Mouse (Mus musculus) neural tube, embryonic 15.5 days (tissue): ENCODE measurements around the gene Pdzd2. TPM values are rescaled to one million over a fixed set of nuclear protein-coding genes. Genes with fewer than 3 reads are reported as not detected.

ENCODE experiments used
- ATAC-seq: fragments of 200-750 bp; cut with Nextera tagmentation; 2 replicates; pipeline ENCODE4 v1.8.0; 2017; ENCODE audit warnings: mild to moderate bottlenecking, moderate TSS enrichment, moderate library complexity; ENCODE audit not compliant: low FRiP score
- H3K27ac ChIP-seq: fragments of 300-500 bp; sonication (generic); replicated peaks from 2 replicates; pipeline ENCODE4 v1.5.1; 2015; ENCODE audit warnings: mild to moderate bottlenecking, inconsistent platforms
- H3K27me3 ChIP-seq: fragments of 300-500 bp; sonication (generic); replicated peaks from 2 replicates; pipeline ENCODE4 v1.6.1; 2015; ENCODE audit warnings: inconsistent platforms
- H3K36me3 ChIP-seq: fragments of 300-500 bp; sonication (generic); 2 replicates; pipeline ENCODE4 v1.6.1; 2015; ENCODE audit warnings: inconsistent platforms
- H3K4me1 ChIP-seq: fragments of 300-500 bp; sonication (generic); 2 replicates; pipeline ENCODE4 v1.6.1; 2015; ENCODE audit warnings: inconsistent platforms
- H3K4me2 ChIP-seq: fragments of 300-500 bp; sonication (generic); 2 replicates; pipeline ENCODE4 v1.6.1; 2015; ENCODE audit warnings: inconsistent platforms, mild to moderate bottlenecking, moderate library complexity
- H3K4me3 ChIP-seq: fragments of 300-500 bp; sonication (generic); replicated peaks from 2 replicates; pipeline ENCODE4 v1.5.1; 2015; ENCODE audit warnings: mild to moderate bottlenecking, inconsistent platforms
- H3K9ac ChIP-seq: fragments of 300-500 bp; sonication (generic); replicated peaks from 2 replicates; pipeline ENCODE4 v1.6.1; 2015; ENCODE audit warnings: mild to moderate bottlenecking, inconsistent platforms
- H3K9me3 ChIP-seq: fragments of 300-500 bp; sonication (generic); replicated peaks from 2 replicates; pipeline ENCODE4 v1.6.1; 2016; ENCODE audit warnings: inconsistent platforms
- WGBS: fragments of 180-500 bp; shearing (Covaris S2); methylation state at CpG from one replicate; pipeline ENCODE4 v1.1.7; 2015; ENCODE audit warnings: mixed read lengths; 5-methylcytosine and 5-hydroxymethylcytosine counted together
- polyA plus RNA-seq: library from polyadenylated mRNA; unstranded; fragments of >200 nt; fragmentation: Nextera tagmentation; extraction: Ambion mirVana; gene quantifications from 2 replicates; pipeline ENCODE4 v1.2.1, GENCODE M21; 2015

Gene Pdzd2
- polyA plus RNA-seq, 1 experiment from 2014 or later, result 16.7 TPM

DNA sequence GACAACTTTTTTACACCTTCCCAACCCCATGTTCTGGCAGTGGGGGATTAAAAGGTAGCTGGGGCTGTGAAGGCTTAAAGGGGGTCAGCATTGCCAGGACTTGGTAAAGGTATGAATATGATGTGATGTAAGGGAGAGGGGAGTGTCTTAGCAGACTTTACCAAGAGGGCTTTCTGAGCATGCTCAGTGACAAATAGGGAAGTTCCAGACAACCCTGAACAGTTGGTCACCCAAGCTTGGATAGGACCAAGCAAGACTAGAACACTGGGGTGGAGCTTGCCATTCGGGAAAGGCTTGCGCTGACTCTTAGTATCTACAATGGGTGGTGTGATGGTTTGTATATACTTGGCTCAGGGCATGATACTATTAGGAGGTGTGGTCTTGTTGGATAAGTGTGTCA is 286.4 kb downstream of the Pdzd2 start:
- peaks cover 23% of the 10 kb centered on the region for H3K4me1 ChIP-seq
- no peak overlapping the region for H3K9ac ChIP-seq
- no peak overlapping the region for H3K4me2 ChIP-seq
- H3K9me3 ChIP-seq, result no peaks in the 10 kb centered on the region
- no peak overlapping the region for H3K4me3 ChIP-seq
- WGBS, result 94% methylated on average over 2 of the region's 2 CpGs
- no peaks in the 10 kb centered on the region for H3K27me3 ChIP-seq
- no peak overlapping the region for H3K27ac ChIP-seq
- no peak for ATAC-seq
- H3K36me3 ChIP-seq, result no peaks in the 10 kb centered on the region

DNA sequence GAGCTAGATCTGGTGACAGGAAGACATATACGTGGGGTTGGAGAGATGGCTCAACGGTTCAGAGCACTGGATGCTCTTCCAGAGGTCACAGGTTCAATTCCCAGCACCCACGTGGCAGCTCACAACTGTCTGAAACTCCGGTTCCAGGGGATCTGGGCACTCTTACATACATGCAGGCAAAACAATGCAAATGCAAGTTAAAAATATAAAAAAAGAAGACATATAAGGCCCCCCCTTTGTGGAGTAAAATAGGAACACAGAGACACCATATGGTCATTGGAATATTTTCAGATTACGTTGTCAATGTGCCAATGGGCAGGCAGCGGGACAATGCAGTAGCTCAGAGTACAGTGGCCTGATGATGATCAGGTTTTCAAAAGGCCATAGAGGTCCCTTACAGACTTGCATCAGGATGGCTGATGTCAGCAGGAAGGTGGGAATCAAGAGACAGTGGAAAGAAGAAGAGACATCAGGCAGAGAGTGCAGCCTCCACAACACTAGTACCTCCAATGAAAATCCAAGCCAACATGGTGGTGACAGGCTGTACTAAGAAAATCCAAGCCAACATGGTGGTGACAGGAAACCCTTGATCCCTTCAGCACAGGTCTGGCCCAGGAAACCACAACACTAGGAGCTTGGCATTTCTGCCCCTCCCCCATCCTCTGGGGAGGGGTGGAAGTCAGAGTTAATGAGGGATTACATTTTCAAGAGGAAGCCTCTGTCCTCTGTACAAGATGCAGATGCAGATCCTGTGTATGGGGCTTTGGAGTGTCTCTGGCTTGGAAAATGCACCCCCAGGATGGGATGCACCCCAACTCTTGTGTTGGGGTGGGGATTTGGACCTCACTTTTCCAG is 287.4 kb downstream of the Pdzd2 start:
- H3K9me3 ChIP-seq, result no peaks in the 10 kb centered on the region
- no peaks in the 10 kb centered on the region for H3K27me3 ChIP-seq
- no peak overlapping the region for H3K4me3 ChIP-seq
- 0 out of 2 replicates have a peak overlapping the region, but pooled peaks have one; percentile 50 for H3K27ac ChIP-seq
- H3K9ac ChIP-seq, result no peak overlapping the region
- peaks cover 25% of the 10 kb centered on the region for H3K4me1 ChIP-seq
- 81% methylated on average over 6 of the region's 6 CpGs for WGBS
- H3K36me3 ChIP-seq, result no peaks in the 10 kb centered on the region
- no peak for ATAC-seq
- no peak overlapping the region for H3K4me2 ChIP-seq

DNA sequence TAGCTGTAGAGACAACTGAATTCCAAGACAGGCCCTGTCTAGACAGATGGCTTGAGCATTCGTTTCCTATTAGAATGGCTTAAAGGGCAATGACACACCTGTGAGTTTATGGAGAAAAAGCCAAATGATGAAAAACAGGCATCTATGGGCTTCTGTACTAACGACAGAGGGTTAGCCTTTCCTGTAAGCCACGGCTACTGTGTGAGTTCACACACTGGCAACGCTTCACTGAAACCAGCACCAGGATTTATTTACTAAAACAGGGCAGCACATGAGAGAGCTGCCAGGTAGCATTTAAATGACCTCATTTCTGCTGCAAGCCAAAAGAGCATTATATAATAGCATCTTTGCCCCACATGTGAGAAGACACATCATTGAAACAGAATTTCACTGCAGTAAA is 288.3 kb downstream of the Pdzd2 start:
- no peaks in the 10 kb centered on the region for H3K27me3 ChIP-seq
- no peak overlapping the region for H3K4me3 ChIP-seq
- 50% methylated on average over 4 of the region's 4 CpGs for WGBS
- no peaks in the 10 kb centered on the region for H3K9me3 ChIP-seq
- ATAC-seq, result peak; percentile 72
- peaks cover 19% of the 10 kb centered on the region for H3K4me1 ChIP-seq
- peak overlapping the region; percentile 50 for H3K27ac ChIP-seq
- no peak overlapping the region for H3K4me2 ChIP-seq
- H3K36me3 ChIP-seq, result no peaks in the 10 kb centered on the region
- H3K9ac ChIP-seq, result no peak overlapping the region

DNA sequence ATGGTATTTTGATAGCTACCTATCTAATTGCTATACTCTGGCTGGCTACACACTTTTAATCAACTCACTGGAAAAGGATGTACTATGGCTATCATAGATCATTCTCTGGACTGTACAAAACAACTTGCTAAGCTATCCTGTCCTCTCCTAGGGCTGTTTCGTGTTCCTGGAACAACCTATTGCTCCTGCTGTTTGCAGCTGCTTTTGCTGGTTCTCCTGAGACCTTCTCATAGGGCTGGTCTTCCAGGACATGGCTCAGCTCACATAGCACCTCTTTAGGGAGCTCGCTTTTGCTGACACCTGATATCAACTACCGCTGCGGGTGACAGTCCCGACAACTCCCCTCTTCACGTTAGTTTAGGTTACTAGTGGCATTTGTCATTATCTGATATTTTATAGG is 288.9 kb downstream of the Pdzd2 start:
- no peaks in the 10 kb centered on the region for H3K27me3 ChIP-seq
- no peaks in the 10 kb centered on the region for H3K9me3 ChIP-seq
- 71% methylated on average over 6 of the region's 6 CpGs for whole genome bisulfite sequencing
- H3K27ac ChIP-seq, result peak overlapping the region; percentile 50; the same call in 1 of the 2 replicates
- H3K36me3 ChIP-seq, result no peaks in the 10 kb centered on the region
- peaks cover 18% of the 10 kb centered on the region for H3K4me1 ChIP-seq
- no peak for ATAC-seq
- H3K4me2 ChIP-seq, result no peak overlapping the region
- H3K4me3 ChIP-seq, result no peak overlapping the region
- no peak overlapping the region for H3K9ac ChIP-seq

DNA sequence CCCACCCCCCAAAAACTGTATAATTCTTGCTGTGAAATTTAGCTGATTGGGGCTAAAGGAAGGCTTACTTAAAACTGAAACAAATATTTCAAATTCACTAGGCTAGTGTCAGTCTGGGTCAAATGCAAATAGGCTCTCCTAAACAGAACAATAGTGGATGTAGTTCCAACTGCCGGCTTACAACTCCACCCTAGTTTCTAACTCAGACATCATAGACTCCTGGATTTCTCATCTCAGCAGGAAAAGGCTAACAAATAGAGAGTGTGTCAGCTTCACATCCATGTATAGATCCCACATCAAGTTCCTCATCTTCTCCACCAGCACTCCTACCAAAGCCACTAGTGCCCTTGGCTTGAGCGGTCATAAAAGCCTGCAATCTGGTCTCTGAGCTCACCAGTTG is 290.4 kb downstream of the Pdzd2 start:
- ATAC-seq, result no peak
- H3K27me3 ChIP-seq, result no peaks in the 10 kb centered on the region

DNA sequence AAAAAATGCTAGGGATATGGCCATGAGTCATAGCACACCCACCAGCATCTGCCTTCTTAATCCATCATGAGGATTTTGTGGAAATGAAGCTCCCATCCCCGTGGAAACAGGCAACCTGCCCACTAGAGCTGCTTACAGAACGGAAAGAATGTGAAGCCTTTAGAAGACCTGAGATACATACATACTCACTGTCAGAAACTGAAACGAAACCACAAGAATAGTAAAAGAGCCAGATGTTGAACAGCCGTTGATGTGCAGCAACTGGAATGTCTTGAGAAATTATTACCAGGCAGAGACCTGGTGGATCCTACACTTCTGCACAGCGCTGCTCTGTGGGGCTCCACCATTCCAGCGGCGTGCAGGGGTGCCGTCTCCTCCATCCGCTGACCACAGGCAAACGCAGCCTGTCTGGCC is 292.7 kb downstream of the Pdzd2 start:
- no peak overlapping the region for H3K4me2 ChIP-seq
- H3K9ac ChIP-seq, result no peak overlapping the region
- H3K4me1 ChIP-seq, result peaks cover 18% of the 10 kb centered on the region
- no peak for ATAC-seq
- 74% methylated on average over 10 of the region's 10 CpGs for WGBS
- no peak overlapping the region for H3K4me3 ChIP-seq
- H3K9me3 ChIP-seq, result no peaks in the 10 kb centered on the region
- no peaks in the 10 kb centered on the region for H3K27me3 ChIP-seq
- H3K36me3 ChIP-seq, result no peaks in the 10 kb centered on the region
- no peak overlapping the region for H3K27ac ChIP-seq

More for the DNA sequence above, 290.4 kb downstream of the Pdzd2 start:
- Histone ChIP-seq H3K4me1 (peaks cover 18% of the 10 kb centered on the region), H3K9me3 (no peaks in the 10 kb centered on the region), H3K4me2 (no peak overlapping the region), H3K27ac (no peak overlapping the region), H3K36me3 (no peaks in the 10 kb centered on the region), H3K9ac (no peak overlapping the region), H3K4me3 (no peak overlapping the region)
- 73% methylated on average over 2 of the region's 2 CpGs for WGBS

DNA sequence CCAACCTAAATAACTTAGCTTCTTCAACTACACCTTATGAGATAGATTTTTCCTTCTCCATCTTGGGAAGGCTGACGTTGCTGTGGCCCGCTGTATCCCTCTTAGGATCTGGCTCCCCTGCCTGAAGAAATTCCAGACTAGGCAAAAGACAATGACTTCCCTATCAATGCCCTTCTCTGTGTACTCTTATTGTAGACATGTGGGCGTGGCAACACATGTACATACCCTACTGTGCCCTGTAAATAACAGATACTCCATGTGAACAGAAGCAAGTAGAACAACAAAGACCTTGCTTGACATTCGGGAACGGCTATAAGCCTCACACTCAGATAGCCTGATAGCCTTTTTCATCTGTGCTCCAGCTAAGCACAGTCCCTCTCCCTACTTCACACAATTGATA is 295.2 kb downstream of the Pdzd2 start:
- Histone ChIP-seq H3K4me1 (0 out of 2 replicates have a peak, but pooled peaks cover 7% of the 10 kb centered on the region), H3K27ac (no peak overlapping the region), H3K4me3 (no peak overlapping the region), H3K4me2 (no peak overlapping the region), H3K9ac (no peak overlapping the region), H3K36me3 (no peaks in the 10 kb centered on the region), H3K9me3 (no peaks in the 10 kb centered on the region), H3K27me3 (no peaks in the 10 kb centered on the region)
- 72% methylated on average over 5 of the region's 5 CpGs for WGBS
- no peak for ATAC-seq

DNA sequence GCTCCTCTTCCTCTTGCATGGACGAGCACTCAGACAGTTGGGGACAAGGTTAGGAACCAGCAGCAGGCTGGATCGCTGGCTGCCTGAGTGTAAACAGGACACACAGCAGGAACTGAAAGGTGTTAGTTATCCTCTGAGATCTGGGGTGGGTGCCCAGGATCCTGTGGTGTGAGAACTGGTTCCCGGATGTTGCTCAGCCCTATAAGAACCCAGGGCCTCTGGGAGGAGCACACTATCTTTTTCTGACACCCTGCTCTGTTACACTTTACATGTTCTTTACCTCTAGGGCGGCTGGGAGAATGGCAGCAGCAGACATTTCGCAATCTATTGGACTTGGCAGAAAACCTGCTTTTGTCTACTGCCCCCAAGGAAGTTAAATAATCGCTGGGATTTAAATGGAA is 300.4 kb downstream of the Pdzd2 start:
- no peak overlapping the region for H3K4me3 ChIP-seq

DNA sequence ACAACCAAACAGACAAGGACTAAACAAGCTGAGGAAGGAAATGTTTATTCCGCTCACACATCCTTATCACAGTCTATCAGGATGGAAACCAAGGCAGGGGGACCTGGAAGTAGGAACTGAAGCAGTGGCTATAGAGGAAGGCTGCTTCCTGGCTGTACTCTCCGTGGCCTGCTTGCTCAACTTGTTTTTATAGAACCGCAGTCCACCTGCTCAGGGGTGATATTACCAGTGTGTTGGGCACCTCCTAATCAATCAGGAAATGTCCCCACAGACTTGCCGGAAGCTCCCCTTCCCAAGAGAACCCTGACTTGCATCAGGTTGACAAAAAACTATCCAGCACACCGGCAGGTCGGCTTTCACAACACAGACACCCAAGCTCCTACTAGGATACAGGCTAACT is 301.0 kb downstream of the Pdzd2 start:
- ATAC-seq, result no peak
- no peak overlapping the region for H3K4me2 ChIP-seq
- H3K4me1 ChIP-seq, result peaks cover 13% of the 10 kb centered on the region; the same call in 1 of the 2 replicates
- H3K9ac ChIP-seq, result no peak overlapping the region
- H3K9me3 ChIP-seq, result no peaks in the 10 kb centered on the region
- 80% methylated on average over 6 of the region's 6 CpGs for WGBS
- H3K27ac ChIP-seq, result no peak overlapping the region
- no peak overlapping the region for H3K4me3 ChIP-seq
- no peaks in the 10 kb centered on the region for H3K27me3 ChIP-seq
- no peaks in the 10 kb centered on the region for H3K36me3 ChIP-seq

More for the DNA sequence above, 300.4 kb downstream of the Pdzd2 start:
- Histone ChIP-seq H3K4me2 (no peak overlapping the region), H3K27ac (no peak overlapping the region), H3K36me3 (no peaks in the 10 kb centered on the region), H3K9me3 (no peaks in the 10 kb centered on the region), H3K9ac (no peak overlapping the region), H3K4me1 (peaks cover 6% of the 10 kb centered on the region; the same call in 1 of the 2 replicates), H3K27me3 (no peaks in the 10 kb centered on the region)
- WGBS, result 54% methylated on average over 6 of the region's 6 CpGs
- ATAC-seq, result no peak

DNA sequence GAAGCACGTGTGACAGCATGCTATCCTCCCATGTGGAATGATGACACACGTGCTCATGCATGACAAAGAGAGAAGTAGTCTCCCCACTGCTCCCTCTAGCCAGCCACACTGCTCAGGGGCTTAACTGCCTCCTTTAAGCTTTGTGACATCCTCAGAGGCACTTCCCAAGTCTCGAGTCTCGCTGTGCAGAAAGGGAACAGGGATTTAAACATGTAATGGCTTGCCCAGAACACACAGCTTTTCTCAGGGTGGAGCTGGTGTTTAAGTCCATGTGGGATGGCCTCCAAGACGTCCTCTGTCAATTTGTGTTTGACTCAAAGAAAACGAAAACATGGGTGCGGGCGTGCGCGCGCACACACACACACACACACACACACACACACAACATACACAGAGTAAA is 301.6 kb downstream of the Pdzd2 start:
- no peak overlapping the region for H3K4me2 ChIP-seq
- WGBS, result 85% methylated on average over 11 of the region's 11 CpGs

DNA sequence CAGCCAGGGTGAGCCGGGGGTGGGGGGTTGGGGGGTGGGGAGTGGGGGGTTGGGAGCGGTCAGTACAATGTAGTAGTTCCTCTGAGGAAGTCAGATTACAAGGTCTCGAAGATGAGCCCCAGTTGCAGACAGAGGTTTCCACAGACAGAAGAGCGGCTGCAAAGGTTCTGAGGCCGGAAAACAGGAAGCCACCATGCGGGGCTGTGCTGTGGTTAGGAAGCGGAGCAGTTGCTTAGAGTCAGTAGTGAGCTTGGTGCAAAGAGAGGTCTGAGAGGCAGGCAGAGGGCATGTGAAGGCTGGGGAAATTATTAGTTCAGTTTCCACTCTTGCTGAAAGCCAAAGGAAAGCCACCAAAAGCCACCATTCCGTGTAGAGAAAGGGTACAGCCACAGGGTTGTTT is 303.8 kb downstream of the Pdzd2 start:
- 90% methylated on average over 8 of the region's 8 CpGs for WGBS
- ATAC-seq, result no peak
- Histone ChIP-seq H3K36me3 (no peaks in the 10 kb centered on the region), H3K27me3 (no peaks in the 10 kb centered on the region), H3K27ac (no peak overlapping the region), H3K4me3 (no peak overlapping the region), H3K4me1 (peaks cover 15% of the 10 kb centered on the region; the same call in 1 of the 2 replicates), H3K4me2 (no peak overlapping the region), H3K9me3 (no peaks in the 10 kb centered on the region), H3K9ac (no peak overlapping the region)

More for the DNA sequence above, 301.6 kb downstream of the Pdzd2 start:
- Histone ChIP-seq H3K4me1 (peaks cover 15% of the 10 kb centered on the region; the same call in 1 of the 2 replicates), H3K27ac (no peak overlapping the region), H3K27me3 (no peaks in the 10 kb centered on the region), H3K4me3 (no peak overlapping the region), H3K36me3 (no peaks in the 10 kb centered on the region), H3K9me3 (no peaks in the 10 kb centered on the region), H3K9ac (no peak overlapping the region)
- no peak for ATAC-seq

DNA sequence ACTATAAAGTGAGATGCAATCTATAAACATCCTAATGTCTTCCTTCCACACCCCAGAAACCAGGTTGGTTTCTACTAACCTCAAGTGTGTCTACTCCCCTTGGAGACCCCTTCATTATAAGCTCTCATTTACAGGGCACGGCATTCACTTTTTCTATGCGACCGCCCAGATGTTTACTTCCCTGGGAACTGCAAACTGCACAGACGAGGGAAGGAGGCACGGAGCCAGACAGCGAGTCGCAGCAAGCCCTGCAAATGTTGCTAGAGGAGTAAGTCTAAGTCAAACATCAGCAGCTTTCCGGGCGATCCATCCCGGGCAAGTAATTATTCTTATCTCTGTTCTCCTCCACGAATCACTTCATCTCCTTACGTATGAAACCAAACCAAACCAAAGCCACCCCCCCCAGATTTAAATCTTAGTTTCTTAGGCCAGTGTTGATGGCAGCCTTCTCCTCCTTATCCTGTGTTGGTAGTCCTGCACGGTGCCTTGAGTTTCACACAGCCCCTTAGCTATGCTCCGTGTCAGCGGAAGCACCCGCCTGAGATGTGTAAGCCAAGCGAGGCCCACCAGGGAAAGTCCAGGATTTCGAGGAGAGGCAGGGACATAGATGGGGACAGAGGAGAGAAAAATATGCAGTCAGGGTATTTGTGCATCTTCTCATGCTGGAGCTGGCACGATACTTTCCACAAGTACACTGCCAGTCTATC is 305.7 kb downstream of the Pdzd2 start:
- 70% methylated on average over 19 of the region's 19 CpGs for WGBS
- Histone ChIP-seq H3K36me3 (no peaks in the 10 kb centered on the region), H3K4me1 (peaks cover 12% of the 10 kb centered on the region; the same call in 1 of the 2 replicates), H3K4me2 (no peak overlapping the region), H3K9ac (no peak overlapping the region), H3K4me3 (no peak overlapping the region), H3K27ac (no peak overlapping the region), H3K27me3 (no peaks in the 10 kb centered on the region), H3K9me3 (no peaks in the 10 kb centered on the region)
- 0 out of 2 replicates have a peak, but pooled peaks have one; percentile 40 for ATAC-seq
